Mouse (Mus musculus): ENCODE results near the gene Tnn. TPM values are rescaled to one million over a fixed set of nuclear protein-coding genes. Genes with fewer than 3 reads are reported as not detected.

Tnn gene
- polyA plus RNA-seq, 1 experiment from 2014 or later = not detected

GRCm38 (mm10) chr1:160150726-160151125 is 2.7 kb downstream of the Tnn start:
- 77% methylated on average over 3 of the region's 3 CpGs for WGBS
- Histone ChIP-seq H3K4me2 (ENCODE audit: low read depth, severe bottlenecking) (no peak overlapping the region), H3K27ac (replicated peaks; ENCODE audit: low read depth, low read length) (no peak overlapping the region), H3K36me3 (ENCODE audit: control insufficient read depth, insufficient read depth, low read length) (no peaks in the 10 kb centered on the region), H3K4me3 (ENCODE audit: low read depth, low read length) (no peak overlapping the region), H3K9ac (ENCODE audit: low read length) (no peak overlapping the region), H3K4me1 (ENCODE audit: control insufficient read depth, insufficient read depth, low read length) (no peaks in the 10 kb centered on the region), H3K27me3 (ENCODE audit: control insufficient read depth, insufficient read depth, low read length) (no peaks in the 10 kb centered on the region), H3K9me3 (ENCODE audit: control insufficient read depth, low read length) (no peaks in the 10 kb centered on the region)
- ATAC-seq (ENCODE audit: insufficient number of reproducible peaks, low FRiP score, low TSS enrichment, low read depth) (no peak), DNase-seq (ENCODE audit: low spot score) (no peak)

- Histone ChIP-seq H3K9me3 (ENCODE audit: control insufficient read depth, low read length) (no peaks in the 10 kb centered on the region), H3K4me3 (ENCODE audit: low read depth, low read length) (no peak overlapping the region), H3K36me3 (ENCODE audit: control insufficient read depth, insufficient read depth, low read length) (no peaks in the 10 kb centered on the region), H3K4me1 (ENCODE audit: control insufficient read depth, insufficient read depth, low read length) (no peaks in the 10 kb centered on the region), H3K9ac (ENCODE audit: low read length) (no peak overlapping the region), H3K27ac (replicated peaks; ENCODE audit: low read depth, low read length) (no peak overlapping the region), H3K27me3 (ENCODE audit: control insufficient read depth, insufficient read depth, low read length) (no peaks in the 10 kb centered on the region), H3K4me2 (ENCODE audit: low read depth, severe bottlenecking) (no peak overlapping the region)
- no peak for DNase-seq (ENCODE audit: low spot score)
- 78% methylated on average over 11 of the region's 11 CpGs for WGBS
- ATAC-seq (ENCODE audit: insufficient number of reproducible peaks, low FRiP score, low TSS enrichment, low read depth) = no peak
These were observed 4.0 kb downstream of the Tnn start for GRCm38 (mm10) chr1:160149291-160149906.

GRCm38 (mm10) chr1:160147274-160147673 is 6.1 kb downstream of the Tnn start:
- ATAC-seq (ENCODE audit: insufficient number of reproducible peaks, low FRiP score, low TSS enrichment, low read depth) = no peak

GRCm38 (mm10) chr1:160145606-160146005 is 7.8 kb downstream of the Tnn start:
- DNase-seq (ENCODE audit: low spot score) = no peak
- Histone ChIP-seq H3K4me1 (ENCODE audit: control insufficient read depth, insufficient read depth, low read length) (no peaks in the 10 kb centered on the region), H3K9ac (ENCODE audit: low read length) (no peak overlapping the region), H3K36me3 (ENCODE audit: control insufficient read depth, insufficient read depth, low read length) (no peaks in the 10 kb centered on the region), H3K27ac (replicated peaks; ENCODE audit: low read depth, low read length) (no peak overlapping the region), H3K4me3 (ENCODE audit: low read depth, low read length) (no peak overlapping the region), H3K27me3 (ENCODE audit: control insufficient read depth, insufficient read depth, low read length) (no peaks in the 10 kb centered on the region), H3K9me3 (ENCODE audit: control insufficient read depth, low read length) (no peaks in the 10 kb centered on the region), H3K4me2 (ENCODE audit: low read depth, severe bottlenecking) (no peak overlapping the region)
- no peak for ATAC-seq (ENCODE audit: insufficient number of reproducible peaks, low FRiP score, low TSS enrichment, low read depth)
- 80% methylated on average over 3 of the region's 3 CpGs for WGBS

More at GRCm38 (mm10) chr1:160147274-160147673, 6.1 kb downstream of the Tnn start:
- no peak overlapping the region for H3K4me2 ChIP-seq (ENCODE audit: low read depth, severe bottlenecking)
- H3K27me3 ChIP-seq (ENCODE audit: control insufficient read depth, insufficient read depth, low read length) = no peaks in the 10 kb centered on the region
- no peak overlapping the region for H3K27ac ChIP-seq (replicated peaks; ENCODE audit: low read depth, low read length)
- no peaks in the 10 kb centered on the region for H3K4me1 ChIP-seq (ENCODE audit: control insufficient read depth, insufficient read depth, low read length)
- no peak overlapping the region for H3K9ac ChIP-seq (ENCODE audit: low read length)
- H3K36me3 ChIP-seq (ENCODE audit: control insufficient read depth, insufficient read depth, low read length) = no peaks in the 10 kb centered on the region
- DNase-seq (ENCODE audit: low spot score) = no peak
- H3K9me3 ChIP-seq (ENCODE audit: control insufficient read depth, low read length) = no peaks in the 10 kb centered on the region
- no peak overlapping the region for H3K4me3 ChIP-seq (ENCODE audit: low read depth, low read length)
- 81% methylated on average over 7 of the region's 7 CpGs for WGBS

GRCm38 (mm10) chr1:160144343-160144742 is 9.0 kb downstream of the Tnn start:
- Histone ChIP-seq H3K9ac (ENCODE audit: low read length) (no peak overlapping the region), H3K4me3 (ENCODE audit: low read depth, low read length) (no peak overlapping the region), H3K36me3 (ENCODE audit: control insufficient read depth, insufficient read depth, low read length) (no peaks in the 10 kb centered on the region), H3K27me3 (ENCODE audit: control insufficient read depth, insufficient read depth, low read length) (no peaks in the 10 kb centered on the region), H3K4me1 (ENCODE audit: control insufficient read depth, insufficient read depth, low read length) (no peaks in the 10 kb centered on the region), H3K4me2 (ENCODE audit: low read depth, severe bottlenecking) (no peak overlapping the region), H3K27ac (replicated peaks; ENCODE audit: low read depth, low read length) (no peak overlapping the region), H3K9me3 (ENCODE audit: control insufficient read depth, low read length) (no peaks in the 10 kb centered on the region)
- ATAC-seq (ENCODE audit: insufficient number of reproducible peaks, low FRiP score, low TSS enrichment, low read depth) (no peak), DNase-seq (ENCODE audit: low spot score) (no peak)
- WGBS = 87% methylated on average over 7 of the region's 7 CpGs

- 71% methylated on average over 7 of the region's 7 CpGs for WGBS
These were observed 17.0 kb downstream of the Tnn start for GRCm38 (mm10) chr1:160136362-160136890.

GRCm38 (mm10) chr1:160133464-160134079 is 19.8 kb downstream of the Tnn start:
- Histone ChIP-seq H3K36me3 (ENCODE audit: control insufficient read depth, insufficient read depth, low read length) (no peaks in the 10 kb centered on the region), H3K9ac (ENCODE audit: low read length) (no peak overlapping the region), H3K4me1 (ENCODE audit: control insufficient read depth, insufficient read depth, low read length) (no peaks in the 10 kb centered on the region), H3K4me3 (ENCODE audit: low read depth, low read length) (no peak overlapping the region), H3K27me3 (ENCODE audit: control insufficient read depth, insufficient read depth, low read length) (no peaks in the 10 kb centered on the region), H3K9me3 (ENCODE audit: control insufficient read depth, low read length) (no peaks in the 10 kb centered on the region), H3K27ac (replicated peaks; ENCODE audit: low read depth, low read length) (no peak overlapping the region), H3K4me2 (ENCODE audit: low read depth, severe bottlenecking) (no peak overlapping the region)
- ATAC-seq (ENCODE audit: insufficient number of reproducible peaks, low FRiP score, low TSS enrichment, low read depth) (no peak), DNase-seq (ENCODE audit: low spot score) (no peak)
- 71% methylated on average over 4 of the region's 4 CpGs for WGBS

More at GRCm38 (mm10) chr1:160136362-160136890, 17.0 kb downstream of the Tnn start:
- H3K4me2 ChIP-seq (ENCODE audit: low read depth, severe bottlenecking) = no peak overlapping the region
- H3K9me3 ChIP-seq (ENCODE audit: control insufficient read depth, low read length) = no peaks in the 10 kb centered on the region
- no peak overlapping the region for H3K4me3 ChIP-seq (ENCODE audit: low read depth, low read length)
- ATAC-seq (ENCODE audit: insufficient number of reproducible peaks, low FRiP score, low TSS enrichment, low read depth) (no peak), DNase-seq (ENCODE audit: low spot score) (no peak)
- H3K9ac ChIP-seq (ENCODE audit: low read length) = no peak overlapping the region
- no peaks in the 10 kb centered on the region for H3K36me3 ChIP-seq (ENCODE audit: control insufficient read depth, insufficient read depth, low read length)
- no peak overlapping the region for H3K27ac ChIP-seq (replicated peaks; ENCODE audit: low read depth, low read length)
- H3K27me3 ChIP-seq (ENCODE audit: control insufficient read depth, insufficient read depth, low read length) = no peaks in the 10 kb centered on the region
- no peaks in the 10 kb centered on the region for H3K4me1 ChIP-seq (ENCODE audit: control insufficient read depth, insufficient read depth, low read length)

GRCm38 (mm10) chr1:160123957-160124356 is 29.4 kb downstream of the Tnn start:
- no peaks in the 10 kb centered on the region for H3K36me3 ChIP-seq (ENCODE audit: control insufficient read depth, insufficient read depth, low read length)

More at GRCm38 (mm10) chr1:160123957-160124356, 29.4 kb downstream of the Tnn start:
- Histone ChIP-seq H3K4me3 (ENCODE audit: low read depth, low read length) (no peak overlapping the region), H3K9me3 (ENCODE audit: control insufficient read depth, low read length) (no peaks in the 10 kb centered on the region), H3K9ac (ENCODE audit: low read length) (no peak overlapping the region), H3K27ac (replicated peaks; ENCODE audit: low read depth, low read length) (no peak overlapping the region), H3K4me1 (ENCODE audit: control insufficient read depth, insufficient read depth, low read length) (no peaks in the 10 kb centered on the region), H3K4me2 (ENCODE audit: low read depth, severe bottlenecking) (no peak overlapping the region), H3K27me3 (ENCODE audit: control insufficient read depth, insufficient read depth, low read length) (no peaks in the 10 kb centered on the region)
- DNase-seq (ENCODE audit: low spot score) = no peak
- WGBS = 81% methylated on average over 2 of the region's 2 CpGs
- no peak for ATAC-seq (ENCODE audit: insufficient number of reproducible peaks, low FRiP score, low TSS enrichment, low read depth)
